Mouse (Mus musculus) brain, embryonic 14.5 days (tissue): ENCODE measurements around the gene Egfl7.

Experiments
- CTCF ChIP-seq: fragments of 200-500 bp; IDR thresholded peaks from 2 replicates; pipeline ENCODE4 v1.5.1; 2012; ENCODE audit warnings: inconsistent platforms, mild to moderate bottlenecking, moderate library complexity, borderline replicate concordance; ENCODE audit not compliant: insufficient read depth, insufficient read length; ENCODE audit errors: extremely low read depth
- POLR2A ChIP-seq: fragments of 200-500 bp; IDR thresholded peaks from 2 replicates; pipeline ENCODE4 v1.6.1; 2012; ENCODE audit warnings: mild to moderate bottlenecking, inconsistent platforms, borderline replicate concordance; ENCODE audit not compliant: poor library complexity, insufficient read depth, insufficient read length, severe bottlenecking; ENCODE audit errors: extremely low read depth

GRCm38 (mm10) chr2:26576462-26576861 is 3.4 kb upstream of the Egfl7 start:
- TF ChIP-seq CTCF (no peak), POLR2A (no peak)
